Mouse (Mus musculus): ENCODE measurements around the gene Thrsp. TPM values are rescaled to one million over a fixed set of nuclear protein-coding genes. Genes with fewer than 3 reads are reported as not detected.

Gene Thrsp
- polyA plus RNA-seq, 2 experiments = 0.02 TPM; not detected in 1

GRCm38 (mm10) chr7:97419163-97419562 lies 1.6 kb upstream of the Thrsp start:
- no peak overlapping the region for H3K4me2 ChIP-seq (ENCODE audit: low read depth)
- no peaks in the 10 kb centered on the region for H3K9me3 ChIP-seq (ENCODE audit: control insufficient read depth, low read length)
- H3K27ac ChIP-seq = no peak overlapping the region
- 0 out of 4 replicates have a peak, but pooled peaks cover 0 to under 1% of the 10 kb centered on the region in 2 experiments for H3K4me1 ChIP-seq (replicated peaks; ENCODE audit: control insufficient read depth in 2 of 2, insufficient read depth in 2 of 2, low read length in 1 of 2)
- 61% methylated on average over 5 of the region's 5 CpGs for WGBS (ENCODE audit: insufficient replicate concordance)
- DNase-seq (ENCODE audit: low read depth in 3 of 3, low spot score in 3 of 3) (no peak), ATAC-seq (ENCODE audit: insufficient read depth) (no peak)
- H3K4me3 ChIP-seq (ENCODE audit: insufficient read depth in 1 of 2, low read depth in 2 of 2, low read length in 2 of 2) = no peak overlapping the region
- H3K27me3 ChIP-seq (ENCODE audit: control insufficient read depth, insufficient read depth, low read length) = no peaks in the 10 kb centered on the region
- no peaks in the 10 kb centered on the region for H3K36me3 ChIP-seq (replicated peaks; ENCODE audit: control insufficient read depth, insufficient read depth, low read depth)
- TF ChIP-seq CTCF (IDR thresholded peaks at IDR 0.05; ENCODE audit: low read depth) = no peak
- TF ChIP-seq EP300 (IDR thresholded peaks at IDR 0.05; ENCODE audit: low read depth) = no peak
- no peak overlapping the region for H3K9ac ChIP-seq (replicated peaks)

- Histone ChIP-seq H3K36me3 (replicated peaks; ENCODE audit: control insufficient read depth, insufficient read depth, low read depth) (no peaks in the 10 kb centered on the region), H3K27ac (no peak overlapping the region), H3K4me3 (ENCODE audit: insufficient read depth in 1 of 2, low read depth in 2 of 2, low read length in 2 of 2) (no peak overlapping the region), H3K27me3 (ENCODE audit: control insufficient read depth, insufficient read depth, low read length) (no peaks in the 10 kb centered on the region), H3K9ac (replicated peaks) (no peak overlapping the region), H3K4me2 (ENCODE audit: low read depth) (no peak overlapping the region), H3K9me3 (ENCODE audit: control insufficient read depth, low read length) (no peaks in the 10 kb centered on the region), H3K4me1 (replicated peaks; ENCODE audit: control insufficient read depth in 2 of 2, insufficient read depth in 2 of 2, low read length in 1 of 2) (peaks cover 0 to 2% of the 10 kb centered on the region in 2 experiments; a peak in 1 of 4 replicates)
- WGBS (ENCODE audit: insufficient replicate concordance) = 82% methylated on average over 5 of the region's 5 CpGs
- no peak for TF ChIP-seq EP300 (IDR thresholded peaks at IDR 0.05; ENCODE audit: low read depth)
- TF ChIP-seq CTCF (IDR thresholded peaks at IDR 0.05; ENCODE audit: low read depth) = no peak
- ATAC-seq (ENCODE audit: insufficient read depth) (no peak), DNase-seq (ENCODE audit: low read depth in 3 of 3, low spot score in 3 of 3) (no peak)
These were observed 1.2 kb upstream of the Thrsp start for GRCm38 (mm10) chr7:97418717-97419116.

GRCm38 (mm10) chr7:97416473-97416872 lies 1.1 kb downstream of the Thrsp start:
- no peak for TF ChIP-seq CTCF (IDR thresholded peaks at IDR 0.05; ENCODE audit: low read depth)
- TF ChIP-seq EP300 (IDR thresholded peaks at IDR 0.05; ENCODE audit: low read depth) = no peak
- Histone ChIP-seq H3K27ac (no peak overlapping the region), H3K9me3 (ENCODE audit: control insufficient read depth, low read length) (no peaks in the 10 kb centered on the region), H3K4me2 (ENCODE audit: low read depth) (no peak overlapping the region), H3K27me3 (ENCODE audit: control insufficient read depth, insufficient read depth, low read length) (no peaks in the 10 kb centered on the region), H3K4me1 (replicated peaks; ENCODE audit: control insufficient read depth in 2 of 2, insufficient read depth in 2 of 2, low read length in 1 of 2) (peaks cover 0 to 2% of the 10 kb centered on the region in 2 experiments; a peak in 1 of 4 replicates), H3K4me3 (ENCODE audit: insufficient read depth in 1 of 2, low read depth in 2 of 2, low read length in 2 of 2) (no peak overlapping the region), H3K36me3 (replicated peaks; ENCODE audit: control insufficient read depth, insufficient read depth, low read depth) (no peaks in the 10 kb centered on the region; the same call in 1 of the 2 replicates), H3K9ac (replicated peaks) (no peak overlapping the region)
- no peak for DNase-seq (ENCODE audit: low read depth in 3 of 3, low spot score in 3 of 3)
- no peak for ATAC-seq (ENCODE audit: insufficient read depth)
- WGBS (ENCODE audit: insufficient replicate concordance) = 62% methylated on average over 4 of the region's 4 CpGs

GRCm38 (mm10) chr7:97414915-97415687 lies 2.4 kb downstream of the Thrsp start:
- DNase-seq (ENCODE audit: low read depth in 3 of 3, low spot score in 3 of 3) (no peak), ATAC-seq (ENCODE audit: insufficient read depth) (no peak)
- Histone ChIP-seq H3K27me3 (ENCODE audit: control insufficient read depth, insufficient read depth, low read length) (no peaks in the 10 kb centered on the region), H3K36me3 (replicated peaks; ENCODE audit: control insufficient read depth, insufficient read depth, low read depth) (no peaks in the 10 kb centered on the region; the same call in 1 of the 2 replicates), H3K4me1 (replicated peaks; ENCODE audit: control insufficient read depth in 2 of 2, insufficient read depth in 2 of 2, low read length in 1 of 2) (peaks cover 0 to 2% of the 10 kb centered on the region in 2 experiments; a peak in 1 of 4 replicates), H3K27ac (no peak overlapping the region), H3K9me3 (ENCODE audit: control insufficient read depth, low read length) (no peaks in the 10 kb centered on the region; the same call in 1 of the 2 replicates), H3K9ac (replicated peaks) (no peak overlapping the region), H3K4me2 (ENCODE audit: low read depth) (no peak overlapping the region), H3K4me3 (ENCODE audit: insufficient read depth in 1 of 2, low read depth in 2 of 2, low read length in 2 of 2) (no peak overlapping the region)
- TF ChIP-seq EP300 (IDR thresholded peaks at IDR 0.05; ENCODE audit: low read depth) (no peak), CTCF (IDR thresholded peaks at IDR 0.05; ENCODE audit: low read depth) (no peak)
- WGBS (ENCODE audit: insufficient replicate concordance) = 55% methylated on average over 9 of the region's 9 CpGs

- no peak overlapping the region for H3K9ac ChIP-seq (replicated peaks)
- ATAC-seq (ENCODE audit: insufficient read depth) = no peak
These were observed 3.1 kb downstream of the Thrsp start for GRCm38 (mm10) chr7:97414426-97414825.

More at GRCm38 (mm10) chr7:97414426-97414825, 3.1 kb downstream of the Thrsp start:
- DNase-seq (ENCODE audit: low read depth in 3 of 3, low spot score in 3 of 3) = no peak
- TF ChIP-seq CTCF (IDR thresholded peaks at IDR 0.05; ENCODE audit: low read depth) = no peak
- TF ChIP-seq EP300 (IDR thresholded peaks at IDR 0.05; ENCODE audit: low read depth) = no peak
- Histone ChIP-seq H3K27me3 (ENCODE audit: control insufficient read depth, insufficient read depth, low read length) (no peaks in the 10 kb centered on the region), H3K27ac (no peak overlapping the region), H3K36me3 (replicated peaks; ENCODE audit: control insufficient read depth, insufficient read depth, low read depth) (peaks cover 6% of the 10 kb centered on the region), H3K9me3 (ENCODE audit: control insufficient read depth, low read length) (no peaks in the 10 kb centered on the region; the same call in 1 of the 2 replicates), H3K4me2 (ENCODE audit: low read depth) (no peak overlapping the region), H3K4me1 (replicated peaks; ENCODE audit: control insufficient read depth in 2 of 2, insufficient read depth in 2 of 2, low read length in 1 of 2) (peaks cover 0 to 2% of the 10 kb centered on the region in 2 experiments; a peak in 1 of 4 replicates), H3K4me3 (ENCODE audit: insufficient read depth in 1 of 2, low read depth in 2 of 2, low read length in 2 of 2) (no peak overlapping the region)
- 59% methylated on average over 1 of the region's 1 CpGs for WGBS (ENCODE audit: insufficient replicate concordance)
